Comparison of ENCODE assay signal across 8 mouse cellular contexts in the genomic region with DNA sequence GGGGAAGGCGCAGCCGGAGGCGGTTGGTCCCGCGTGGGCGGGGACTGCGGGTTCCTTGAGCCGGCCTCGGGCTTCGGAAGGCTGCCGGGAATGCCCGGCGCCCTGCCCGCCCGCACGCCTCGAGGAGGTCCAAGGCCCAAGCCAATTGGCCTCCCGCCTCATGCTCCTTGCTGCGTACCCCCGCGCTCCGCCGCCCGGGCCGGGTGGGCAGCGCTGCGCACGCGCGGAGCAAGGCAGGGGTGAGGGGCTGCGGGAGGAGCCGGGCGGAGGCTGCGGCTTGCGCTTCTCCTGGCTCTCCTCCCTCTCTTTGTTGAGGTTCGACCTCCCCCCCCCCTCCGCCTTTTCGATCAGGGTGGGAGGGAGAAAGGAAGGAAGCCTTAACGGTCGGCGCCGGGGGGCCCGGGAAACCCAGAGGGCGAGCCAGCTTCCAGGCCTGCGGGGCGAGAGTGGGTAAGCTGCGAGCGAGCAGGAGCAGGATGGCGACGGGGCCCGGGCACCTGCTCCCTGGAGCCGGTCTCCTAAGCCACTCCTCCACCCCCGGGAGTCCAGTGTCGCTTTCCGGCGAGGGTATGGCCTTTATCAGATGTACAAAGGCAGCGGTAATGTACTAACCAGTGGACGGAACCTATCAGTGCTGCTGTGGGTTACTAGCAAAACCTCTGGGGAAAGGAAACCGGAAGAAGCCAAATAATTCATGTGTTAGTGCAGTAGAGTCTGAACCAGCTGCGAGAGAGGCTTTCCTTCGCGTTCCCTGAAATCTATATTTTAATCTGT. TPM values are rescaled to one million over a fixed set of nuclear protein-coding genes. Genes with fewer than 3 reads are reported as not detected.
A peak's percentile ranks its signal among the peaks of the same experiment; 100 is the strongest.
DNase-seq lines count a peak whose midpoint lies in the region; ATAC-seq and TF ChIP-seq lines count a peak whose summit lies in the region.

No protein-coding gene starts in this region.

- ATAC-seq in CD4-positive, CD25-positive, alpha-beta regulatory T cell, adult 4 months, result peak; percentile 39
- ATAC-seq in forebrain, embryonic 12.5 days (ENCODE audit: low FRiP score), result peak; percentile 92

- 0 out of 2 replicates have a peak, but pooled peaks have one; percentile 28 for TF ChIP-seq POLR2A in bone marrow, adult 2 months (IDR thresholded peaks at IDR 0.05; ENCODE audit: borderline replicate concordance, control insufficient read depth, low read depth, low read length)

- no peak for TF ChIP-seq CTCF in bone marrow, adult 2 months (IDR thresholded peaks at IDR 0.05; ENCODE audit: control insufficient read depth, insufficient read depth, low read length)

- H3K9me3 ChIP-seq in forebrain, embryonic 12.5 days, result no peaks in the 10 kb centered on the region

- intact Hi-C loops in heart, postnatal 36 days (cut with DNase I), result loop anchor here (1.0 kb wide), 1 partner anchor 20 kb away; a partner anchor contains a TSS

- WGBS in bone marrow, adult 2 months, result under 1% methylated on average over 61 of the region's 62 CpGs
- under 1% methylated on average over 55 of the region's 62 CpGs for WGBS in forebrain, embryonic 12.5 days

- H3K9ac ChIP-seq in forebrain, embryonic 12.5 days, result peak overlapping the region; percentile 98

- H3K4me2 ChIP-seq in forebrain, embryonic 12.5 days, result peak overlapping the region; percentile 80

- H3K36me3 ChIP-seq in forebrain, embryonic 12.5 days (replicated peaks), result peaks cover 34% of the 10 kb centered on the region

- peak overlapping the region; percentile 88 for H3K4me3 ChIP-seq in bone marrow, adult 2 months (replicated peaks; ENCODE audit: control insufficient read depth, low read depth, low read length)
- H3K4me3 ChIP-seq in forebrain, embryonic 12.5 days (replicated peaks), result peak overlapping the region; percentile 90

- H3K27me3 ChIP-seq in forebrain, embryonic 12.5 days, result no peaks in the 10 kb centered on the region

- peak overlapping the region; percentile 87 for H3K27ac ChIP-seq in bone marrow, adult 2 months (ENCODE audit: control insufficient read depth, insufficient read depth, low read depth, low read length, poor library complexity)
- peak overlapping the region; percentile 100 for H3K27ac ChIP-seq in forebrain, embryonic 12.5 days

- DNase-seq in heart, postnatal 36 days, result peak; percentile 75 to 81
- DNase-seq in layer of hippocampus, adult 9-11 months, result peak; percentile 79
- peak; percentile 71 for DNase-seq in lung, postnatal 14 days
- DNase-seq in ovary, postnatal 14 days (ENCODE audit: low spot score), result peak; percentile 63
- peak; percentile 84 for DNase-seq in thymus, postnatal 25 days

- no peaks in the 10 kb centered on the region; the same call in 1 of the 2 replicates for H3K4me1 ChIP-seq in bone marrow, adult 2 months (ENCODE audit: control insufficient read depth, insufficient read depth, low read length)
- peaks cover 41% of the 10 kb centered on the region for H3K4me1 ChIP-seq in forebrain, embryonic 12.5 days

RNA-seq across cellular contexts. Expression of a gene that starts 0.9 kb away (rescaled TPM):
- 100 to 1,000 TPM; 399 to 683 TPM for polyA plus RNA-seq in CD4-positive, CD25-positive, alpha-beta regulatory T cell, adult 4 months (2017; shearing (Covaris generic))
- polyA plus RNA-seq in bone marrow, adult 2 months (2011; ENCODE audit: insufficient read depth, insufficient read length, low replicate concordance, missing spikeins), result 60.8 and 84.2 TPM in 2 replicates
- polyA plus RNA-seq in forebrain, embryonic 12.5 days (2016; fragmentation: Nextera tagmentation; extraction: Ambion mirVana), result 669 and 704 TPM in 2 replicates
- total RNA-seq in heart, postnatal 36 days (2021), result 10 to 100 TPM; 78.1 to 79.8 TPM

RNA-seq across cellular contexts. Expression of a gene that starts 19.9 kb away (rescaled TPM):
- polyA plus RNA-seq in CD4-positive, CD25-positive, alpha-beta regulatory T cell, adult 4 months (2017; shearing (Covaris generic)), result 10 to 100 TPM; 30.5 to 44.1 TPM
- 7.5 and 17.3 TPM in 2 replicates for polyA plus RNA-seq in bone marrow, adult 2 months (2011; ENCODE audit: insufficient read depth, insufficient read length, low replicate concordance, missing spikeins)
- 46.9 and 47.3 TPM in 2 replicates for polyA plus RNA-seq in forebrain, embryonic 12.5 days (2016; fragmentation: Nextera tagmentation; extraction: Ambion mirVana)
- 10 to 100 TPM; 14.2 to 15.8 TPM for total RNA-seq in heart, postnatal 36 days (2021)

RNA-seq across cellular contexts. Expression of a gene that starts 34.8 kb away (rescaled TPM):
- polyA plus RNA-seq in CD4-positive, CD25-positive, alpha-beta regulatory T cell, adult 4 months (2017; shearing (Covaris generic)), result 100 to 1,000 TPM; 122 to 123 TPM
- 24.4 and 41.9 TPM in 2 replicates for polyA plus RNA-seq in bone marrow, adult 2 months (2011; ENCODE audit: insufficient read depth, insufficient read length, low replicate concordance, missing spikeins)
- 155 and 157 TPM in 2 replicates for polyA plus RNA-seq in forebrain, embryonic 12.5 days (2016; fragmentation: Nextera tagmentation; extraction: Ambion mirVana)
- 10 to 100 TPM; 30.9 to 33.5 TPM for total RNA-seq in heart, postnatal 36 days (2021)

Comparison
In these comparisons a context has a peak if more than half of its experiments do, and no peak if none do; other contexts are left out.
1. Peak in every context shown above with its lines: DNase-seq, ATAC-seq, H3K4me3 ChIP-seq and H3K27ac ChIP-seq.